Mouse (Mus musculus): ENCODE measurements around the gene Prph2. TPM values are rescaled to one million over a fixed set of nuclear protein-coding genes. Genes with fewer than 3 reads are reported as not detected.

Prph2 gene
- polyA plus RNA-seq (2017; shearing (Covaris generic)), result not detected

GRCm38 (mm10) chr17:46910186-46910585 lies at the start of gene Prph2:
TSS of gene Prph2 (plus strand) at chr17:46910459.

DNA sequence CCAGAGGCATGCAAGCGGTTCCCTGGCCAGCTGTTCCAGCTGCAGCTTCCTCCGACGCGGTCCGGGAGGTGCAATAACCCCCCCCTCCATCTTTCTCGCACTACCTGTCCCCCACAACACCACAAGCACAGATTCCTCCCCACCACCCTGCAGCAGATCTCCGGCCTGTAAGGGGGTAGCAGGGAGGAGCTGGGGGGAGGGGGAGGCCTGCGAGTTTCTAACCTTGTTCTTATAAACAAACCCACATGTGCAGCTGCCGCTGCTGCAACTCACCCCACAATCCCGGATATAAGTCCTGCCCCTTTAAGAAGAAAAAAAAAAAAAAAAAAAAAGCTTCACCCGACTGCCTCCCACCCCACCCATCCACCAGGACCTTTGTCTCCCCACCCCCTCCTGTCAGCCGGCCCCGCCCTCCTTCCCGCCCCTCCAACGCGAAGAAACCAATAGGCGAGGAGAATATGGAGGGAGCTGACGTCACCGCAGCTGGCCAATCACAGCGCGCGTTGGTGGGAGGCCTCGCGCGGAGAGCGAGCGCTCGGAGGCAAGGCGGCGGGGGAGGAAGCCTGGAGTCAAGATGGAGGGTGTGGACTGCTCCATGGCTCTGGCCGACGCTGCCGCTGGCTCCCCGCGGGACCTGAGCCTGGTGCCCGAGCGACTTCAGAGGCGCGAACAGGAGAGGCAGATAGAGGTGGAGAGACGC lies 20.0 kb upstream of the Prph2 start, which contains the start of gene Tbcc:
TSS of gene Tbcc (plus strand) at position 569 of the 700 bp plus-strand sequence.

Other genes with a start within 250 kb of the Prph2 start
- gene Rrp36, start 236.1 kb upstream of the Prph2 start, polyA plus RNA-seq (2017; shearing (Covaris generic)), result 65.9 TPM
- 149 TPM for gene Mea1, start 231.7 kb upstream of the Prph2 start, polyA plus RNA-seq (2017; shearing (Covaris generic))
- gene Klhdc3, start 229.5 kb upstream of the Prph2 start, polyA plus RNA-seq (2017; shearing (Covaris generic)), result 60.8 TPM
- gene Ppp2r5d, start 205.3 kb upstream of the Prph2 start, polyA plus RNA-seq (2017; shearing (Covaris generic)), result 98.9 TPM
- 53.2 TPM for gene Pex6, start 199.0 kb upstream of the Prph2 start, polyA plus RNA-seq (2017; shearing (Covaris generic))
- 0.66 TPM for gene Gnmt, start 181.3 kb upstream of the Prph2 start, polyA plus RNA-seq (2017; shearing (Covaris generic))
- gene Cnpy3, start 158.2 kb upstream of the Prph2 start, polyA plus RNA-seq (2017; shearing (Covaris generic)), result 49.8 TPM
- gene Ptcra, start 146.7 kb upstream of the Prph2 start, polyA plus RNA-seq (2017; shearing (Covaris generic)), result not detected
- 31.3 TPM for gene 2310039H08Rik, start 137.8 kb upstream of the Prph2 start, polyA plus RNA-seq (2017; shearing (Covaris generic))
- gene Rpl7l1, start 127.8 kb upstream of the Prph2 start, polyA plus RNA-seq (2017; shearing (Covaris generic)), result 139 TPM
- gene Bicral, start 52.0 kb upstream of the Prph2 start, polyA plus RNA-seq (2017; shearing (Covaris generic)), result 39.7 TPM
- 60.7 TPM for gene Tbcc, start 19.8 kb upstream of the Prph2 start, polyA plus RNA-seq (2017; shearing (Covaris generic))
- gene Ubr2, start 100.1 kb downstream of the Prph2 start, polyA plus RNA-seq (2017; shearing (Covaris generic)), result 52.6 TPM